Mouse (Mus musculus) cerebellum, postnatal 10 days (tissue): ENCODE results near the gene Cdca4.

Experiments used
- DNase-seq, 2 experiments: peaks; one replicate each; pipeline ENCODE4 v3.0.0; 2021; ENCODE audit warnings: mixed read lengths in 2 of 2

Gene Cdca4

DNA sequence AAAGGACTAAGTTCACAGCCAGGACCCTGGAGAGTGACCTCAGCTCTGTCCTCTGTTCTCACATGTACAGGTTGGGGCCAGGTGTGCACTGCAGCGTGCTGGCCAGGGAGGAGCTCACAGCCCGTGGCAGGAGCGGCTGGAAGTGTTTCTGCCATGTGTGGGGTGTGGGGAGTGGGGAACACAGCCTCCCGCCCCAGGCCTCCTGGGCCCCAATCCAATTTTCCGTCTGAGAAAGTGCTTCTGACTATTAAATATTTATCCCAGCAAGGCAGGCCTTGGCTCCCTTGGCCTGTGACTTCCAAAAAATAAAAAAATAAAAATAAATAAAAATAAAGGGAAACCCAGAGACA is 30.9 kb downstream of the Cdca4 start:
- peak in 1 of 2 experiments; percentile 56 for DNase-seq

- DNase-seq = peak; percentile 58 to 76
These were observed 31.4 kb downstream of the Cdca4 start for GRCm38 (mm10) chr12:112797672-112798331.

- no peak for DNase-seq
These were observed 32.4 kb downstream of the Cdca4 start for GRCm38 (mm10) chr12:112796551-112797510.

DNA sequence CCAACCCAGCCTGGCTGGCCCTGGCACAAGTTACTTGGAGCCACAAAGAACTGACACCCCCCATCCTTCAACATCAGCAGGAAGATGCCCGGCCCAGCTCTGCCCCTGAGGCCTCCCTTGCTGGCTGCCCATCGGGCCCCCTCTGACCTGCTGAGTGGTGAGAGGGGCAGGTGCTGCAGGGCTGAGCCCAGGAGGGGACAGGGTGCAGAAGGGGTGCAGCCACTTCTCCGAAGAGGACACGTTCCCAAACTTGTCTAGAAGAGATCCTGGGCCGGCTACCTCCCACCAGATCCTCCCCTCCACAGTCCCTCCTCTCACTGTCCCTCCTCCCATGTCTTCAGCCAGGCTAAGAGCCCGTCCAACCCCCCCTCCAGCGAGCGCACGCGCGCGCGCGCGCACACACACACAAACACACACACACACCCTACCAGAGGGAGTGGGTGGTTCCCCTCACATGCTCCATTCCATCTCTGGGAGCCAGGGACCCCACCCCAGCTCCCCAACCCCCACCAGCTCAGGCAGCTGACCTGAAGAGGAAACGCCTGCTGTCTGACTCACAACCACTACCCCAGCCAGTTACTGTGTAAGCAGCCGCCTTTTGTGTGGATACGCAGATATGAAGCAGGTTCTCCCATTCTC is 33.6 kb downstream of the Cdca4 start:
- no peak for DNase-seq

DNA sequence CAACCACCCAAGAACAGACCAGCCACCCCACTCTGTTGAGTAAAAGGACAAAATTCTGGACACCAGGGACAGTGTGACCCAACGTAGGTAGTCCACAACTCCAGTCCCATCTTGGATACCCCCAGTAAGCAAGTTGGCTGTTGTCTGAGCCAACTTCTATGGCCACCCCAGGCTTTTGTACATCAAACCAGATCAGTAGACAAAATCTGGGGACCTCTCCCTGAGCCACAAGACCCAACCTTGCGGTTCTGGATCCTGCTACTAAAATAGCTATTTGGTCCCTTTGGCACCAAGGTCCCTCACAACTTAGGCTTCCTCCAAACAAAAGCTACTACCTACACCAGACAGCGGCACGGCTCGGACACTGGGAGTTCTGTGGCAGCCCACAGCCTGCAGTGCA is 34.2 kb downstream of the Cdca4 start:
- DNase-seq = no peak

DNA sequence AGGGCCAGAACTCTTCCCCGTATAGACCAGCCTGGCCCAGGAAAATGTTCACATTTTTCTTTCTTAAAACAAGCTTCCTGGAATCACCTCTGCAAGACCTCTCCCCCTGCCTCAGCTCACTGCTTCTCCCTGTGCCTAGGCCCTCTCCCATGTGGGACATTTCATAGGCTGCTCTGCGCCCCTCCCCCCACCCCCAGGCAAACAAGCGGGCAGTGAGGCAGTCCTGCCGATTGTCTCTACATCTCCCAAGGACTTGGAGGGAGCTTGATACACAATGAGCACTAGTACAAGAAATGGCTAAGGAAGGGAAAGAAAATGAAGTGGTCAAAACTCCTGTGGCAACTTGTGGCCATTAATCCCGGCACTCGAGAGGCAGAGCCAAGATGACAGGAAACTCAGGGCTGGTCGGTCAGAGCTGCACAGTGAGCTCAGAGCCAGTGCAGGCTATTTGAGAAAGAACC is 34.8 kb downstream of the Cdca4 start:
- no peak for DNase-seq

GRCm38 (mm10) chr12:112793601-112794355 is 35.4 kb downstream of the Cdca4 start:
- DNase-seq = peak; percentile 78 to 85

DNA sequence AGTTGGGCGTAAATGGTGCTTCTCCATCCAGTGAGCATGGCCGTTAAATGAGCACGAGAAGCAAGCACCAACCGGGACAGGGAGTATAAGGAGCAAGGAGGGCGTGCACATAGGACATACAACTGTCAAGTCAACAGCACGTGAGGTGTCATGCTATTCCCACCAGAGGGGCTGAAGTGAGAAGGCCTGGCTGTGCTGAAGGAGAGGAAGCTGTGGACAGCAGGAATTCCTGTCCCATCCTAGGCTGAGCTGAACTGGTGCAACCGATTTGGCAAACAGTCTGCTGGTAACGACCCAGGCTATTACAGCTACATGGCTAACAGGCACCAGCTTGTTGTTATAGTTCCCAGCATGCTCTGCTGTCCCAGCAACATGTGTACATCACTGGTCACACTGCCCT is 38.2 kb downstream of the Cdca4 start:
- no peak for DNase-seq

GRCm38 (mm10) chr12:112774481-112774880 is 54.7 kb downstream of the Cdca4 start:
- no peak for DNase-seq

- DNase-seq = no peak
These were observed 55.2 kb downstream of the Cdca4 start for GRCm38 (mm10) chr12:112774026-112774425.

GRCm38 (mm10) chr12:112773366-112773765 is 55.9 kb downstream of the Cdca4 start:
- no peak for DNase-seq

GRCm38 (mm10) chr12:112772306-112772705 is 56.9 kb downstream of the Cdca4 start:
- DNase-seq = no peak

DNA sequence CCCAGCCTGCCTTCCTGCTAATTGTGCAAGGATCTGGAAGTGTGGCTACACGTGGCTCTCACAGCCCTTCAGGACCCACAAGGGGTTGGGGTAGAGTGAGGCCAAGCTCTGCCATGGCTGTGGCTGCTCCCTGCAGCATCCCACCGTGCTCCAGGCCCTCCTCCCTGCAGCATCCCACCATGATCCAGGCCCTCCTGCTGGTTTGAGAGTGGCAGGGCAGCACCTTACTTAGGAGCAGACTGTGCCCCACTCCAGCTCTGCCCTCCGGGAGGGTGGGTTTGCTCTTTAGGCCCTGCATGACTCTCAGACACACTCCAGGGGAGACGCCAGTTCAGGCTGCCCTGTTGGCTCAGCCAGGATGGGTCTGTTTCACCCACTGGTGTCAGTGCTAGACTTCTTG is 58.8 kb downstream of the Cdca4 start:
- DNase-seq = no peak
